Mouse (Mus musculus) lung, embryonic 14.5 days (tissue): ENCODE results near the gene Gstt3. TPM values are rescaled to one million over a fixed set of nuclear protein-coding genes. Genes with fewer than 3 reads are reported as not detected.

Experiments used
- ATAC-seq: fragments of 200-750 bp; cut with Nextera tagmentation; 2 replicates; pipeline ENCODE4 v1.8.0; 2017; ENCODE audit warnings: mild to moderate bottlenecking, moderate TSS enrichment, moderate library complexity; ENCODE audit not compliant: insufficient read depth
- DNase-seq: peaks from one replicate; pipeline ENCODE4 v3.0.0-alpha.2; 2015
- H3K27ac ChIP-seq: fragments of 300-500 bp; sonication (generic); 2 replicates; pipeline ENCODE4 v1.5.1; 2014; ENCODE audit warnings: low read depth, mild to moderate bottlenecking, moderate library complexity
- H3K27me3 ChIP-seq: fragments of 300-500 bp; sonication (generic); 2 replicates; pipeline ENCODE4 v1.6.1; 2014; ENCODE audit warnings: low read length, control low read depth; ENCODE audit not compliant: insufficient read depth
- H3K36me3 ChIP-seq: fragments of 300-500 bp; sonication (generic); 2 replicates; pipeline ENCODE4 v1.6.1; 2014; ENCODE audit warnings: control low read depth; ENCODE audit not compliant: insufficient read depth
- H3K4me1 ChIP-seq: fragments of 300-500 bp; sonication (generic); 2 replicates; pipeline ENCODE4 v1.6.1; 2014; ENCODE audit warnings: antibody characterized with exemption, control low read depth; ENCODE audit not compliant: insufficient read depth
- H3K4me2 ChIP-seq: fragments of 300-500 bp; sonication (generic); 2 replicates; pipeline ENCODE4 v1.6.1; 2014; ENCODE audit warnings: mild to moderate bottlenecking
- H3K4me3 ChIP-seq: fragments of 300-500 bp; sonication (generic); 2 replicates; pipeline ENCODE4 v1.5.1; 2014; ENCODE audit warnings: low read depth, low read length
- H3K9ac ChIP-seq: fragments of 300-500 bp; sonication (generic); 2 replicates; pipeline ENCODE4 v1.6.1; 2014
- H3K9me3 ChIP-seq: fragments of 300-500 bp; sonication (generic); 2 replicates; pipeline ENCODE4 v1.6.1; 2016; ENCODE audit warnings: low read depth, low read length, control low read depth
- CTCF ChIP-seq: IDR thresholded peaks from 2 replicates; pipeline ENCODE4 v1.5.1; 2016; ENCODE audit warnings: antibody characterized with exemption, low read depth
- WGBS: fragments of 180-500 bp; shearing (Covaris S2); extraction: QIAGEN DNeasy Blood & Tissue Kit; methylation state at CpG from one replicate; pipeline ENCODE4 v1.1.7; 2014; 5-methylcytosine and 5-hydroxymethylcytosine counted together
- polyA plus RNA-seq: library from polyadenylated mRNA; unstranded; fragments of >200 nt; fragmentation: Nextera tagmentation; extraction: Ambion mirVana; gene quantifications from 2 replicates; pipeline ENCODE4 v1.2.1, GENCODE M21; 2014

The Gstt3 gene
- polyA plus RNA-seq, 1 experiment from 2014 or later: 19.8 TPM

DNA sequence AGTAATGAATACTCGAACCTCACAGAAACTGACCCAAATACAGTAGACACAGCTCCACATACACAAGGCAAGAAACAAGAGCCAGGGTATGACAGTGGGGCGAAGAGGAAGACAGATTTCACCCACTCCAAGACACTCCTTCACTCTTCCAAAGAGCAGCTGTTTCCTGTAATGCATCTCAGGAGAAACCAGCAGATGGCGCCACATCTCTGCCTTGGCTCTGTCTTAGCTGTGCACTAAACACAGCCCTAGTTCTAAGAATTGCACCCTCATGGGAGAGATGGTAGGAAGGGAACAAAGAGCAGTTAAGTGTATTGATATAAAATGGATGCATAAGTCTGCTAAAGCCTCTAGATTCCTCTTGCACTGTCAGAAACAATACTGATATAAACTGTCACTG, 37.2 kb downstream of the Gstt3 start:
- no peaks in the 10 kb centered on the region for H3K27me3 ChIP-seq
- no peaks in the 10 kb centered on the region for H3K9me3 ChIP-seq
- peak; percentile 93 for DNase-seq
- H3K4me2 ChIP-seq: no peak overlapping the region
- 48% methylated on average over 3 of the region's 3 CpGs for WGBS
- no peak overlapping the region for H3K27ac ChIP-seq
- no peak overlapping the region for H3K4me3 ChIP-seq
- H3K9ac ChIP-seq: no peak overlapping the region
- H3K36me3 ChIP-seq: peaks cover 79% of the 10 kb centered on the region
- no peaks in the 10 kb centered on the region for H3K4me1 ChIP-seq
- ATAC-seq: peak; percentile 94
- TF ChIP-seq CTCF: peak; percentile 94

- Histone ChIP-seq H3K9ac (no peak overlapping the region), H3K4me1 (no peaks in the 10 kb centered on the region), H3K27ac (no peak overlapping the region), H3K4me2 (no peak overlapping the region), H3K27me3 (no peaks in the 10 kb centered on the region), H3K9me3 (no peaks in the 10 kb centered on the region), H3K36me3 (peaks cover 83% of the 10 kb centered on the region), H3K4me3 (no peak overlapping the region)
- ATAC-seq: no peak
- TF ChIP-seq CTCF: no peak
- WGBS: 87% methylated on average over 12 of the region's 12 CpGs
- no peak for DNase-seq
These were observed 37.8 kb downstream of the Gstt3 start for GRCm38 (mm10) chr10:75743369-75743768.

- DNase-seq (no peak), ATAC-seq (no peak)
- no peak overlapping the region for H3K9ac ChIP-seq
- no peak overlapping the region for H3K4me3 ChIP-seq
- WGBS: 91% methylated on average over 3 of the region's 3 CpGs
- TF ChIP-seq CTCF: no peak
- no peak overlapping the region for H3K4me2 ChIP-seq
- no peak overlapping the region for H3K27ac ChIP-seq
- H3K27me3 ChIP-seq: no peaks in the 10 kb centered on the region
- H3K36me3 ChIP-seq: peaks cover 76% of the 10 kb centered on the region
- H3K9me3 ChIP-seq: no peaks in the 10 kb centered on the region
- no peaks in the 10 kb centered on the region for H3K4me1 ChIP-seq
These were observed 40.3 kb downstream of the Gstt3 start for GRCm38 (mm10) chr10:75740866-75741265.

DNA sequence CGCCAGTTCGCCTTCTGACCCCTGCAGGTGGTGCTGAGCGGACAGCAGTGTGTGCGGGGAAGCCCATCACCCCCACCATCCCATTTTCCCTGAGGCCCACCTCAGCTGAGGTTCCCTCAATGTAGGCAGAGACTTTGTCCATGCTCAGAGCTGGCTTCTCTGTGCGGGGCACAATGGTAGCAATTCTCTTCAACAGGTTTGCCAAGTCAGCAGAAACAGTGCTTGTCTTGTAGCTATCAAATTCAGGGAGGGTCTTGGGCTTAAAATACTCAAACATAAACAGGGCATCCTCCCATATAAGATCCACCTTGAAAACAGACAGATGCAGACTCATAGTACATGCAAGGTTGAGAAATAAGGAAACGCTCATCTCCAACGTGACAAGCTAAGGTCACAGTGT, 55.8 kb downstream of the Gstt3 start:
- H3K4me2 ChIP-seq: no peak overlapping the region
- no peak for TF ChIP-seq CTCF
- WGBS: 93% methylated on average over 7 of the region's 7 CpGs
- peaks cover 84% of the 10 kb centered on the region for H3K36me3 ChIP-seq
- DNase-seq (no peak), ATAC-seq (no peak)
- H3K27ac ChIP-seq: no peak overlapping the region
- H3K4me1 ChIP-seq: no peaks in the 10 kb centered on the region
- H3K27me3 ChIP-seq: no peaks in the 10 kb centered on the region
- H3K9me3 ChIP-seq: no peaks in the 10 kb centered on the region
- no peak overlapping the region for H3K9ac ChIP-seq
- H3K4me3 ChIP-seq: no peak overlapping the region

Other genes starting within 250 kb of the Gstt3 start
- 0.50 and 0.69 TPM in 2 replicates for gene Lrrc75b, start 221.1 kb downstream of the Gstt3 start, polyA plus RNA-seq
- gene Ggt1, start 219.8 kb downstream of the Gstt3 start, polyA plus RNA-seq: 1.8 and 1.9 TPM in 2 replicates
- gene Ggt5, start 192.1 kb downstream of the Gstt3 start, polyA plus RNA-seq: 0.43 and 0.71 TPM in 2 replicates
- 5.8 and 5.9 TPM in 2 replicates for gene Susd2, start 137.4 kb downstream of the Gstt3 start, polyA plus RNA-seq
- 41.1 and 50.0 TPM in 2 replicates for gene Cabin1, start 17.1 kb downstream of the Gstt3 start, polyA plus RNA-seq
- gene Ddt, start 8.0 kb downstream of the Gstt3 start, polyA plus RNA-seq: 61.6 and 71.6 TPM in 2 replicates
- not detected in 2 replicates for gene Gm20441, start 460 bp downstream of the Gstt3 start, polyA plus RNA-seq
- 23.5 and 24.8 TPM in 2 replicates for gene Gstt1, start 17.2 kb upstream of the Gstt3 start, polyA plus RNA-seq
- not detected in 2 replicates for gene Gstt4, start 41.1 kb upstream of the Gstt3 start, polyA plus RNA-seq
- 28.0 and 29.8 TPM in 2 replicates for gene Gstt2, start 56.0 kb upstream of the Gstt3 start, polyA plus RNA-seq
- gene Mif, start 78.8 kb upstream of the Gstt3 start, polyA plus RNA-seq: 2,116 and 2,356 TPM in 2 replicates
- 1.9 and 2.0 TPM in 2 replicates for gene Derl3, start 112.0 kb upstream of the Gstt3 start, polyA plus RNA-seq
- 199 and 219 TPM in 2 replicates for gene Smarcb1, start 140.2 kb upstream of the Gstt3 start, polyA plus RNA-seq
- 24.3 and 35.2 TPM in 2 replicates for gene Chchd10, start 151.7 kb upstream of the Gstt3 start, polyA plus RNA-seq
- 61.8 and 61.9 TPM in 2 replicates for gene Mmp11, start 155.1 kb upstream of the Gstt3 start, polyA plus RNA-seq
- gene Gm867, start 159.3 kb upstream of the Gstt3 start, polyA plus RNA-seq: 0.30 and 0.39 TPM in 2 replicates
- gene Vpreb3, start 161.6 kb upstream of the Gstt3 start, polyA plus RNA-seq: 0.63 and 0.87 TPM in 2 replicates
- gene Gm5134, start 173.1 kb upstream of the Gstt3 start, polyA plus RNA-seq: 0.14 TPM in 1 of 2 replicates, not detected in the other